Mouse (Mus musculus) stomach, postnatal 0 days (tissue): ENCODE data around the gene Mfsd13b.

ENCODE experiments used
- CTCF ChIP-seq: IDR thresholded peaks from 2 replicates; pipeline ENCODE4 v1.5.1; 2016; ENCODE audit warnings: antibody characterized with exemption, low read depth, mild to moderate bottlenecking, moderate library complexity
- EP300 ChIP-seq: optimal IDR thresholded peaks from 2 replicates; pipeline ENCODE3; 2016; ENCODE audit warnings: antibody characterized with exemption

DNA sequence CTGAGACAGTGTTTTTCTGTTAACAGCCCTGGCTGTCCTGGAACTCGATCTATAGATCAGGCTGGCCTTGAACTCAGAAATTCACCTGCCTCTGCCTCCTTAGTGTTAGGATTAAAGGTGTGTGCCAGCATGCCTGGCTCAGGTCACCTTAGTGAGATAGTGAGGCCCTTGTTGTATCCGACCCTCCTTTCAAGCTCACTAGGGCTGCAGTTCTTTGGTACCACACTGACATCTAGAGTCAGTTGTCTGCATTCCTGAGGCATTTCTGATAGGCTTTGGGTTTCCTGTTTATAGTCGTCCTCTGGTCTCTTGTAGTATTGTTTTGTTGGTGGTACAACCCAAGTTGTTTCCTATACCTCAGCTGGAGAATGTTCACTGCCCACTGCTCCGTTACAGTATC lies 82.0 kb downstream of the Mfsd13b start:
- TF ChIP-seq CTCF (peak; percentile 74), EP300 (no peak)
